Mouse (Mus musculus): ENCODE measurements at regions not wholly inside any gene's neighbourhood (a gene's known extent, or its start where the extent isn't known, plus 50 kb on each side); places are given as distances from the start of the nearest gene placed in this dataset.

DNA sequence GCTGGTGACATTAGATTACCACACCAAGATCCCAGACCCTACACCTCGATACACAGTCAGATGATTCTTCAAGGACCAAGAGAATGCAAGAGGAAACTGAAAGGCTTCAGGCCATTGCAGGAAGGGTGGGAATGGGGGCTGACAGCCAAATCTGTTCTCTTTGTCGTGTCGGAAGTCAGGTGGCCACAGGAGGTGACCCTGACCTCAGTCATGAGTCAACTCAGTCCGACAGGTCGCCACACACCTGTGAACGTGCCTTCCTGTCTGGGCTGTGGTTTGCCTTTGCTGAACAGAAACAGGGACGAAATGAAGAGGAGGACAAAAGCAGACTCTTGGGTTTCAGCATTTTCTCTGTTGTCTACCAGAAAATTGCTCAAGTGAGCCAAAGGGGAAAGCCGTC lies 318.3 kb upstream of the Gm26657 start:
- no peak for DNase-seq

DNA sequence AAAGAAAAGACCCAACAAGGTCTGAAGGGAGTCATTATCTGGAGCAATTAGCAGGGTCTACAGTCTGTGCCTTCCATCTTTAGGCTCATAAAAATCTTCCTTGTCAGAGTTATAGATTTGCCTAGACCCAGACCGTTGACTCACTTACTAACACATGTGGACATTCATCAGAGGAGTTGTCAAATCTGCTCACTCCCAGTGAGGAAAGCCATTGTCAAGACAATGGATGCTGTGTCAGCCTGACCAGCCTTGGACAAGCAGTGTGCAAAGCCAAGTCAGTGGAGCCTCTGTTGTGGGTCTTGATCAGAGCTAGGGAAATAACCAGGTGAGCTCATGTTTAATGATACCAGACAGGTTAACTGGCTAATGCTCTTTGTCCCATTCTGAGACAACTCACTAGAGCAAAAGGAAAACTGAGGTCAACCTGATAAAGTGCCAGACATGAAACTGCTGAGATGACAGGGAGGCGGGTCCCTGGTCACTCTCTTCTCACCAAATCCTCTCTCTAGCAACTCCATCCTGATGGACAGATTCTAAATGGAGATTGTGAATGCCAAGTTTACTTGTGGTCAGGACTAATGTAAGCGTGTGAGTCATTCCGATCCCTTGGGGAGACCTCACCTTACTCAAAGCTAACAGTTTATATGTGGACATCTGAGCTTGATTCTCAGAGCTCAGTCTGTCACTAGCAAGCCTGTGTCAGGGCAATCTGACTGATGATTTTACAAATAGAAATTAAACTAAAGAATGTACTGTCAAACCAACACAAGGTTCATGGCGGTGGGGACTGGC lies 320.6 kb upstream of the Gm26657 start:
- DNase-seq: no peak

DNA sequence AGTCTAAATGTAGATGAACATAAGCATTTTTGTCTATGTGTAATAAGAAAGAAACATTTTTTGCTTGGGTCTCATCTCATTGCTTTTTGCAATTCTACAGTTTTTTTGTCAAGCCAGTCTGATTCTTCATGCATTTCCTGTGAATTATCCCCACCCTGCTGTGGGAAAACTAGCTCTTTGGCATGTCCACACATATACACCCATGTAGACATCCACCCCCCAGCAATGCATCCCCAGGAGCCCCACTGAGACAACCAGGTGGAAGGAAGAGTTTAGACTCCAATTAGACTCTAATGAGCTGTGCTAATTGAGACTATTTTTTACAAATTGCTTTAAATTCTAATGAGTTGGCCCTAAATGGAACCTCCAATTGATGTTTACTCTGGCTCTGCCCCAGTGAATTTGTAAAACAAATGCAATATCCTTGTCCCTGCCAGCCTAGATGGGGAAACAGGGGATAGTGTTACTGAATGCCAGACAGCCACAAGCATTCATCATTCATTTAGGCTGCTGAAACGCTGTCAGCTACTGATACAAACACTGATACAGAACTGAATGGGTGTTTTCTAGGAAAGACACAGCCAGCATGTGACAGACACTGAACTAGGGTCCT lies 328.7 kb upstream of the Gm26657 start:
- DNase-seq: no peak

DNA sequence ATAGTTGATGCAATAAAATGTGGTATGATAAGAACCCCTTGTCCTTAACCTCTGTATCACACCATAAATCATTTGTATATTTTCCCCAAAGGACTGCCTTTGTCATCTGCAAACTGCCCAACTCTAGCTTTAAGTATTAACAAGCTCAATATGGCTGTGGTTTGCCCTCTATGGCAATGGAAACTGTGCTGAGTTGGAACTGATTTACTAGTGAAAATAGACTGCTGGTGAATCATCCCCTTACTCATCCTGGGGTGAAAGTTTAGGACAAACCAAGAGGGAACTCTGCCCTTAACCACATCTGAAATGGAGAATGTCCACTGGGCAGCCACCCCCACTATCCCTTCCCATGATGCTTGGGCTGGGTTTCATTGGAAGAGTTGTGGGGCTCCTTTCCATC lies 346.1 kb upstream of the Gm26657 start:
- DNase-seq: no peak

DNA sequence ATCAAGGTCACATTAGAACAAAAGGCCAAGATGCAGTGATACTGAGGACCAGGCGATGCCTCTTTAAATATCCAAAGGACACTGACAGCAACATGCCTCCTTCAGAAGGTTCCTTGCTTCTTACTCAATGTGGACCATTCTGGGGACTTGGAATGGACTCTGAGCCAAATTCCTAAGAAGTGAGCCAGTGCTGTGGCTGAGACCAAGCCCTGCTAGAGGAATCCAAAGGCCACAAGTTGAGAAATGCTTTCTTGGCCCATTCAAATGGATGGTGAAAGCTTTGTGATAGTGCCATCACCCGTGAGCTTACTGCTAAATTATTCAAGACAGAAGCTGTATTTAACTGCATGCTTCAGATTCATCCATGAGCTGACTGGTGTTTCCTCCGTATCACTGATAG lies 352.8 kb upstream of the Gm26657 start:
- DNase-seq: no peak

DNA sequence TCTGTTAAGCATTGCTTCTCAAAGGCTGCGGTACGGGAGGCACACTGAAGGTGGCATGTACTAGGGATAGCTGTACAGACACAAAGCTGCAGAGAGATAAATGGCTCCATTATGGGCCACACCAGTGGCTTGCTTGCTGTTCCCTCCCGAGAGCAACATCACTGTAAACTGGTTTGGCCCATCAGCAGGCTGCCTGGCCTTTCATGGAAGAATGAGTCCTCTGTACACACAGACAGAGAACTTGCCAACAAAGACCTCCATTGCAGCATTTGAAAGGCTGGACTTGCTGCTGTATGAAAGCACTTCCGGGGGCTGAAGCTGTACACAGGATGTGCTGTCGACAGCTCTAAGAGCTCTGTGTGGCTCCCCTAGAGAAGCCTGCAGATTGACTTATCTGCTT lies 364.1 kb upstream of the Gm26657 start:
- DNase-seq: no peak

DNA sequence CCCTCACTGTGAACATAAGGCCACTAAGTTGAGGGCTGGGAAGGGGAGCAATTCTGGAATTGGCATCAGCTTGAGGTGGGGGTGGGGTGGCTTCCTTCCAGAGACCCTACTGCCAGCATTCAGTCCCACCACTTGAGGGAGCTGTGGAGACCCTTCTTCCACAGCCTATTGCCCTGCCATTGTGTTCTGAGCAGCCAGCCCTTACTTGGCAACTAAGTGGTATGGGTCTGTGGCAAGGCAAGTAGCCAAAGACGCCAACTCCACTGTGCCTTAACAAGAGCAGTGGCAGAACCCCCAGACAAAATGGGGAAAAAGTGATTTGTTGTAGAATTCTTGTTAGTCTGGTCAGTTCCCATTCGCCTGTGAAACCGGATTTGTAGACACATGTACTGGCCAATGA lies 365.4 kb upstream of the Gm26657 start:
- DNase-seq: no peak

DNA sequence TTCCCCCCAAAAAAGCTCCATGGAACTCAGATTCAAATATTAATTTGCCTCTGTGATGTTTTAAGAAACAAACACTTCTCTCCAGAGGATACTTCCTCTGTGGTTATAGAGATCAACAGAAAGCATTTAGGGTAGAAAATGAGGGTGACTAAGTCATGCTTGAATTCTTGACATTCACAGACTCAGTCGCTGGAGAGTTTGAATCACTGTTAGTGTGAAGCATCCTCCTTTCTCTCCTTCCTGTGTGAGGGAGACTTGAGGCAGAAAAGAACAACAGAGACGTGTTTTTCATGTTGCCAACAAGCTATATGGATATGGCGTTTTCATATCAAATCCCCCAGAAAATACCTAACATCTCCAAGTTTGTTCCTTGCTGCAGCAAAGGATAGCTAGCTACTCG lies 366.1 kb upstream of the Gm26657 start:
- DNase-seq: no peak

DNA sequence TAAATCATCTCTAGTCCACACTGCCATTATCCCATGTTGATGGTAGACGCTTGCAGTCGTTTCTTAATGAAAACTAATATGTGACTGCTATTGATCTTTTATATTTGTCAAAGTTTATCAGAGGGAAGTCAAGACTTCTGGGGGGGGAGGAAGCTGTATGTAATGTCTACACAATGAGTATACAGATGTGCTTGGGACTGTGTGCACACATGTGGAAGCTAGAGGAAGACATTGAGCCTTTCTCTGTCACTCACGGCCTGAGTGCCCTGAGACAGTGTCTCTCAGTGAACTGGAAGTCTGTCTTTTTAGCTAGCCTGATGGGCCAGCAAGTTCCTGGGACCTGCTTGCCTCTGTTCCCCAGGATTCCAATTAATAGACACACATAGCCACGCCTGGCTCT lies 366.7 kb upstream of the Gm26657 start:
- DNase-seq: no peak

DNA sequence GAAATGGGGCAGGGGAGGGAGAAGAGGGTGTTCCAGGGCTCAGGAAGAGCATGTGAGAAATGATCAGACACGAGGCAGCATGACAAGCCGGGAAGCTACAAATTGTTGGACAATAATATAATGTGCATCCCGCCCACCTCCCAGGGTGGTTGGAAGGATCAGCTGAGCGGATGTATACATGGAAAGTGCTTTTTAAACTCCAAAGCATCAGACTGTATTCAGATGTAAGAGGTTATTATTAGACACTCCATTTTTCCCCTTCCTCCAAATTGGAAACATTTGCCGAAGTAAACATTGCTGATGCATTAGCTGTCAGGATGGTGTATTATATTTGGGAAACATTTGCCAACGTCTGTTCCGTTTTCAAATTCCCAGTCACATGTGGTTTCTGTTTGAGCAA lies 367.2 kb upstream of the Gm26657 start:
- DNase-seq: no peak

DNA sequence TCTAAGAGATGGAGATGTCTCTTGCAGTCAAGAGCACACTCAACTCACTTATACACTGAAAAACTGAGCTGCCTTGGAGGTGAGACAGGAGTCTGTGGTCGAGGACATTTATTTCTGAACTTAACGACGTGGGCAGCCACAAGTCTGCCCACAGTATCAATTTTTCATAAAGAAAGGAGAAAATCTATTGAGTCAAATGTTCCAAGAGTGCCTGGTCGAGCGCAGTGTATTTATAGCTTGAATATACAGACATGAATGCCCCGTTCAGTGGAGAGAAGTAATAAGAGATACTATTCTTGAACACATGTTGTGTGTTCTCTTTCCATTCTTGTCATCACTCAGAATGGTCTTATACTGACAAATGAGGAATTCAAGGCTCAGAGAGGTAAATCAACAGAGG lies 375.3 kb upstream of the Gm26657 start:
- DNase-seq: no peak

DNA sequence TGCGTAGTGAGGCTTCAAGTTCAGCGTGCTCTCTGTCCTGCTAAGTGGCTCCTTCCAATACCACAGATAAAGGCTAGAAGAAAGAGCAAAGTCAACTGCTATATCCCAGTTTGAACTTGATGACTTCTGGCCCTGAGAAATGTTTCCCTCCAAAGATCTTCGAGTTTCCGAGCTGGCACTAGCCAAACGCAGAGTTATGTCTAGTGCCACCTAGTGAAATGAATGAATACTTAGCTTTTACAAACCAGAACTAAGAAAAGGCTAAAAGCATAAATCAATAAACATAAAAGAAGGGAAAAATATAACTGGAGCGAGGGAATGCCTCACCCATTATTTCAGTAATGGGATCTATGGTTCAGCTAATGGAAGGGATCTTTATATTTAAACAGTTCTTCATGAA lies 377.7 kb upstream of the Gm26657 start:
- DNase-seq: no peak

DNA sequence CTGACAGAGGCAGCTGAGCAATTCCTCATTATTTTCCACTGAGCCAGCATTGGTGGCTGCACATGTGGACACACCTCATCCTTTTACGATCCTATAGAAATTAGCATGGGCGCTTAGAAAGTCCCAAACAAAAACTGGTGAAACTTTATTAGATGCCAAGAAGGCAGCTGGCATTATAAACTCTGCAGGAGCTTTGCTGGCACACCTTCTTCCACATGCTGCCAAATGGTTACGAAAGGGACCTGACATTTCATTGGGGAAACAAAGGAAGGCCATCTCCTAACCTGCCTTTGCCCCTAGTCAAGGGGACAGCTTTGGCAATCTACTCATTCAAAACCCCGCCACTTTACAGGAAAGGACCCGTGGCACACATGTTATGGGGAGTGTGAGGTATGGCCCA lies 390.7 kb upstream of the Gm26657 start:
- no peak for DNase-seq

DNA sequence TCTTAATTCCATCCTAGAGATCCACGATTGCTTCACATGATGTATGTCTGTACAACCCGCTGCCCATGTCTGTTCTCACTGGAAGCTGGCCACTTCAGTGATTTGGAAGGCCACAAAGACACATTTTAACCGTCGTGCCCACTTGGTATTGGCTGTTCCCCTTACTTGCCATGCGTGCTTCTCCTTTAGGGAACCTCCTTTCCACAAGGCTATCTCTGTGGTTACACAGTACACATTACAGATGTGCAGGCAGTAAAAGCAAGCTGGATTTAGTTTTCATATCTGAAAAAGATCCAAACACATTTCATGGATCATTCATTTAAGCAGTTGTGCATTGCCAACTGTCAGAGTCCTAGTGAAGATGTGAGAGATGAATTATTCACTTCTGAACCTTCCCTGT lies 414.7 kb upstream of the Gm26657 start:
- DNase-seq: no peak

DNA sequence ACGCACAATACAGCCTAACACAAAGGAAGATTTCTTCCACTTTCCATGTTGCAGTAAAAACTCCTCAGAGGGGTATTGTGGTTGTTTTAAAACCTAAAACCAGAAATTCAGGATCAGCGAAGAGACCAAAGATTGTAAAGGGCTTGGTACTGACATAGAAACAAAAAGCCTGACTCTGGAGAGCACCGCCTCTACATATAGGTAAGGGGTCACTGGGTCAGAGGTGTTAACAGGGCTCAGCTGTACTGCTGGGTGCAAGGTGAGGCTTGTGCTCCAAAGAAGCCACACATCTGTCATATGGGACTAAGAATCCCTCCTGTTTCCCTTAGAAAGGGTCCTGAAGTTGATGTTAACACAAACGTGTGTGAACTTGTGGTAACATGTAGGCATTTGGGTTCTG lies 420.7 kb upstream of the Gm26657 start:
- no peak for DNase-seq

DNA sequence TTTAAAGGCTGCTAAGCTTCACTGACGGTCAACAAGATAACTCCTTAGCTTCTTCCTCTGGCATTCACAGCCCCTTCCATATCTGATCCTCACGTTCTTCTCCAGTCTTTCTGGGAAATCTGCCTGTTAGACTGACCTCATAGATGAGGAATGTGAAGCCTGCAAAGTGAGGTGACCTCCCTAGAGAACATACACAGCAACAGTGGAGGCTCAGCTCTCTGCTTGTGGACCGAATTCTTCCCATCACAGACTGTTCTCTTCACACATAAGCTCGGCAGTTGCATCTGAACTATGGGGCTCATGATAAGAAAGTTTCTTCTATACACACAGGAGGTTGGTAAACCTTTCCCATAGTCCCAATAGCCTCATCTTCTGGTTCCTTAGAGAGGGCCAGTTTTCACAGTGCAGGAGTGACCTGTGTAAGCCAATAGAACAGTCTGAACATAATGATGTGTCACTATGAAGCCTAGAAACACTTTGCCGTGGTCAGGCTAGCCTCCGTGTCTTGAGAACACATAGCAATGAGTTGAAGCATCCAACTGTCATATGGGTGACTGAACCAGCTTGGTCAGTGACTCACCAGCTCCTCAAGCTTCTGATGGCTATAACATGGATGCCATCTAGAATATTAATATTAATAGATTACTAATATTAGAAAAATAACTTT lies 434.1 kb upstream of the Gm26657 start:
- no peak for DNase-seq

DNA sequence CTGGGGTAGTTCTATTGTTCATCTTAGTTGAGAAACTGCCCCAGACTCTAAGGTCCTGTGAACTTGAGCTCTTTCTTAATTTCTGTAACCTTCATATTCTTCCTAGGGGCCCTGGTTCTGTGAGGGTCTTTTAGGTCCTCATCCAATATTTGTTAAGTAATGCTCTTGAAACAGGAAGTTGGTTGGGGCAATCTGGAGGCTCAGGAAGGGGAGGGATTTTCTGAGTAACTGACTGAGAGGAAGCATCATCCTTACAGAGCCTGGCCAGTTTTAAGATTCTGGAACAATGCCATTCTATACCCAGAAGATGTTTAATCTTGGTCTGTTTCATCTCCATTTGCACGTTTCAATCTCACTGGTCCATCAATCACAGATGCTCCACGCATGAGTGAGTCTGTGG lies 435.6 kb upstream of the Gm26657 start:
- no peak for DNase-seq

DNA sequence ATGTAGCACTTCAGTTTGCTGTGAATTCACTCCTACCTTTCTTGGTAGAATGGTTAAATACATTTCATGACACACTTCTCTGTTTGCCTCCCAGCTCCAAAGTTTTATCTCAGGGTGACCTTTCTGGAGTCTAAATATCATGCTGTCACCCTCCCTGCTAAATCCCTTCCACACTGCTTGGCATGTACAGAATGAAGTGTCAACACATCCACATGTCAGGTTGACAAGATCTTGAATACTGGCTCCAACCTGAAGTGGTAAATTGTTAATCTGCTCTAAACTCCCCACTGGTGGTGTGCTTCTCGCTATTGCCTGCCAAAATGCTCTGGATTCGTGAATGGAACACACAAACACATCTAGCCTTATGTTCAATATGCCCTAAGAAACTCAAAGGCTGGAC lies 451.9 kb upstream of the Gm26657 start:
- no peak for DNase-seq

DNA sequence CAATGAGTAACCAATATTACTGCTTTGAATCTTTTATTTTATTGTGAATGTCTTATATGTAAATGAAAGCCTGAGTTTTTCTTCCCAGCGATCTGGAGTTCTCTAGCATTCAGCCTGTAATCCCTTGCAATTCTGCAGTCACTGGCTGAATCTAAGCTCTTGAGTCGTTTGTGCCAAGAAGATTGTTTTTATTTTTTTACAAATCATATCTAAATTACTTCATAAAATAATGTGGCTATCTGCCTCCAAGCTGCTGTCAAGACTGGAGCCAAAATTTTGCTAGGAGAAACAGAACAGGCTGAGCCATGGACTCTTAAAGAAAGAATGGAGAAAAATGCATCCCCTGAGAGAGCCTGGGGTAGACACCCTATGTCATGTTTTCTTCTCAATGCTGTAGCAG lies 455.4 kb upstream of the Gm26657 start:
- DNase-seq: no peak

DNA sequence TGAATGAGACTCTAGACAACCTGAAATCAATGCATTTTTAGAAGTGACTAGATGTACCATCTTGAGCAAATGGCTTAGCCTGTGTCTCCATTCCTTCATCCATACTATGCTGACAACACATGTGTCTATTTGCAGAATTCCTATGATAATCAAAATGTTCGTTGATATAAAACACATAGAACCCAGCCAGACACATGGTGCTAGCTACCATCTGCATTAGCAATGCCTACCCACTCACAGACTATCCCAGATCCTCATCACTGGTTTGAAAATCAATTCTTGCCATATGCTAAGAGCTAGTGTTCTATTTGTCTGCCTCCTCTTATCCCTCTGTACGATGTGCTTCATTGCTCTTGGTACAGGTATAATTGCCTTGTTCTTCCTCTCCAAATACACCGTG lies 464.0 kb upstream of the Gm26657 start:
- DNase-seq: no peak

DNA sequence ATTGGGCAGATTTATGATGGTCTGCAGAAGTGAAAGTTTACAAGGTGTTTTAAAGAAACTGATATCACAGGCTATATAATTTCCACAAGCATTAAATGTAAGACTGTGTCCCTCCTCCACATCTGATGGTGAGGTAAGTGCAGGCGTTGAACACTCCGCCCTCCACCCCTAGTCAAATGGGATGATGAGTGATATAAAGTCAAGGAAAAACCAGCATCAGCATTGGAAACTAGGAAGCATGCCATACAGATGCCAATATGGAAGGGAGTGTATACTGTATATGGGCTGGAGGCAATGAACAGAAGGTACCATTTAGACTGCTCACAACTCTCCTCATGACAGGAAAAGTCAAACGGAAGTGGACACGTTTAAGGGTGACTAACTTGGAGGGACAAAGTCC lies 468.5 kb upstream of the Gm26657 start:
- DNase-seq: no peak

DNA sequence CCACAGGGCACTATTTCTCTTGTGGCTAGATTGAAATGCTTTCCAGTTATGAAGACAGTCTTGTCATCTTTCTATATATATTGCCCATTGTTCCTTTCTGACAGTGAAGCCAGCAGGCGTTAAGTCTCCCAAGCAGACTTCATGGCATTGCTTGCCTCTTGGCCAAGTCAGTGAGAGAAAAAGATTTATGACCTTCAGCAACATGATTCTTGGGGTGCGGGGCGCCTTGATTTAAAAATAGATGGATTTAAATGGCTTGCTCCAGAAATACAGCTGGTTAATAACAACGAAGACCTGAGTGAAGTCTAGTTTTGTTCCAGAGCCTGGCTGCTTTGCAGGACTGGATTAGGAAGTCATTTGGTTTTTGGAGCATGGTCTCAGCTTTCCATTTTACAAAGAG lies 475.2 kb upstream of the Gm26657 start:
- no peak for DNase-seq

DNA sequence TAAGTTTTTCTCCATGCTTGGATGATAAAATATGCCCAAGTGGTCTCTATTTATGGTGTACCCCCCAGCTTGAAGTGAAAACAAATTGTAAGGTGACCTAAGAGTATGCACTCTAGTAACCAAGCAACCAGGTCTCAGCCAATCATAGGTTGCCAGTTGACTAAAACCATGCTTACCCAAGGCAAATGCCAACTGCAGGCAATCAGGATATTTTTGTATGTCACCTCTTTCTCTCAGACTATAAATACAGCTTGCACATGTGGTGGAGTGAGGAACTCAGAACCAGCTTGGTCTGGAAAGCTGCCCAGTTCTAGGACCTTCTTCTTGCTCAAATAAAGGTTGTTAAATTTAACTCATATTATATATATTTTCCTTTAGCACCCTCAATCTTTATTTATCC lies 476.0 kb upstream of the Gm26657 start:
- no peak for DNase-seq

DNA sequence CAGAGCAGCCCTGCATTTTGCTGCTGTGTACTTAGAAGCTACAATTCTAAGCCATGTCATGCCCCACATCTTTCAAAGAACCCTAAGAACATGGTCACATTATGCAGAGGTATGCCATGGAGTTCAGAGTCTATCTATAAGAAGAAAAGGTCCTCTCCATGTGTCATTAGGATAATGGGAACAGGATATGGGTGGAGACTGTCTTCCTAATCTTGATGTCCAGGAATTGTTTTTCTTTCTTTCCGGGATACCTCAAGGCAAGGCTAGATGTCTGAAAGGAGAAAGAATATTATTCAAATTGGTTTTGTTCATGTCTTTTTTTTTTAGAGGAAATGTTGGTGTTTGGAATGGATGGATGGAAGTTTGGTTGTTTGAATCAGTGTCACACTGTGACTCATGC lies 477.3 kb upstream of the Gm26657 start:
- no peak for DNase-seq

DNA sequence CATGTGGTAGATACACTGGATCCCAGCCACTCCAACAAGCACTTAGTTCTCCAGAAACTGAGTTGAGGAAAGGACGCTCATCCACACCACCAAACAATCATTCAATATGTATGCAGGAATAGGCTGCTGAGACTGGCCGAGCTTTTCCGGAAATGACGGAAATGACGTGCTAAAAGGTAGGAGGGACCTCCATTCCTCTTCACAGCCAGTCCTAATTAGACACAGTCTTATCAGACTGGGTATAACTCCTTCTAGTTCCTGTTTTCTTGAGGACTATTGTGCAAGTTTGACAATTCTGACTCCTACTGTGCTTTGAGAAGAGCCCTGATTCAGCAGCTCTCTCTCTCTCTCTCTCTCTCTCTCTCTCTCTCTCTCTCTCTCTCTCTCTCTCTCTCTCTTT lies 477.9 kb upstream of the Gm26657 start:
- DNase-seq: no peak

Data from spleen, adult 18-20 months (tissue).